19 mouse cellular contexts compared by ENCODE assay signal in the genomic region with DNA sequence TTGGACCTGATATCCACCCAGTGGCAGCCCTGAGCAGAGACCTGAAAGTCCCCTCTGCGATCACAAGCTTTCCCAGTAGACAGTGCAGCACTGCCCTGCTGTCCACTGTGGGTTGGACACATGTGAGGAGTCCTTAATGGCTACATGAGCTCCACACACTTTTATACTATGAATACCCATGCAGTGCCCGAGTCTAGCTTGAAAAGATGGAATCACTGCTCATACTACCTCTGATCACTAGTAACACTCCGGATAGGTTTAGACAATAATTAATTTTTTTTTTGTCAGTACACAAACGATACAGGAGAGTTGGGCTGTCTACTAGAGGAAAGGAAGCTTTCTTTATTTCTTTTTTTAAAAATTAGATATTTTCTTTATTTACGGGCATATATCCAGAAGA.
"Had no signal": no experiment of that assay in that cellular context is flagged by ENCODE, and none has a peak within 500 bp of the region (broad histone marks: within the 10 kb centered on the region; RNA-seq: fewer than 3 reads in every experiment).

A gene (minus strand): TSS at position 101 of the 400 bp plus-strand sequence.

- ATAC-seq: forebrain, embryonic 13.5 days; forebrain, embryonic 14.5 days; forebrain, embryonic 15.5 days; forebrain, embryonic 16.5 days; forebrain, postnatal 0 days had no signal

- DNase-seq: cerebellum, adult 9-10 months; cerebellum, adult 9-11 months; cerebellum, postnatal 10 days; cerebellum, postnatal 14 days; cerebellum, postnatal 25 days; embryo, embryonic 11 days; forebrain, postnatal 0 days; gastrocnemius, adult 2 months; gastrocnemius, postnatal 10 days; gastrocnemius, postnatal 14 days; gastrocnemius, postnatal 25 days; gastrocnemius, postnatal 36 days; heart, adult 11 months; heart, adult 18-20 months; heart, adult 2 months had no signal
